Mouse (Mus musculus): ENCODE results near the gene Nemf.
"Not testable (repeated sequence)": the region's sequence is repeated elsewhere in the genome, so short reads cannot be mapped to it uniquely, and the experiment has no call there.

Gene Nemf

DNA sequence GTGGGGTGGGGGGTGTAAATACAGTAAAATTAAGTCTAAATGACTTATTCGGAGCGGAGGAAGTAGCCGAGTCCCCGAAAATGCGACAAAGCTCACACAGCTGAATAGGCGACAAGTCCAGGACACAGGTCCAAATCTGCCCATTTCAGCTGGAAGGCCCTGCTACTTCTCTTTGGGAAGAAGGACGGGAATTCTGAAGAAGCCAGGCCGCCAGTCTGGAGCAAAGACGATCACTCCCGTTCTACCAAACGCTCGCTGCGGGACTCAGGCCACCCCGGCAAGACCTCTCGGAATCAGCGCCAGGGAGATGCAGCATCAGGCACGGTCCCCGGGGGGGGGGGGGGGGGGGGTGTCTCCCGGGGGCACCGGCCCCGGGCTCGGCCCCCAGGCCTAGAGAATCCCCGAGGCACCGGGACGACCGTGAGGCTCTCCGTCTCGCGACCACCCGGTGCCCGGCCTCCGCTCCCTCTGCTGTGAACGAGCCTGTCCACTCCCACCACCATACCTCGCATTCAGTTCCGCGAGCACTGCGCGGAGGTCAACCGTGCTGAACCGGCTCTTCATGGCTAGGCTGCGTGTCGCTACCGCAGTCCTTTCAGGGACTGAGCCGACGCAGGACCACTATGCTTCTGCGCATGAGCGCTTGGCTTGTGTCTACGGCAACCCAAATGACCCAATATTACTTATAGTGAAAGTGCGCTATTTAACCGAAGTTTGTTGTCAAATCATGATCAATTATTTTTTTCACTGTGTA lies at the start of gene Nemf:
Gene Nemf (minus strand): TSS at position 620 of the 754 bp plus-strand sequence.
- peak; percentile 92 for DNase-seq (ENCODE audit: low read depth, low spot score)

DNA sequence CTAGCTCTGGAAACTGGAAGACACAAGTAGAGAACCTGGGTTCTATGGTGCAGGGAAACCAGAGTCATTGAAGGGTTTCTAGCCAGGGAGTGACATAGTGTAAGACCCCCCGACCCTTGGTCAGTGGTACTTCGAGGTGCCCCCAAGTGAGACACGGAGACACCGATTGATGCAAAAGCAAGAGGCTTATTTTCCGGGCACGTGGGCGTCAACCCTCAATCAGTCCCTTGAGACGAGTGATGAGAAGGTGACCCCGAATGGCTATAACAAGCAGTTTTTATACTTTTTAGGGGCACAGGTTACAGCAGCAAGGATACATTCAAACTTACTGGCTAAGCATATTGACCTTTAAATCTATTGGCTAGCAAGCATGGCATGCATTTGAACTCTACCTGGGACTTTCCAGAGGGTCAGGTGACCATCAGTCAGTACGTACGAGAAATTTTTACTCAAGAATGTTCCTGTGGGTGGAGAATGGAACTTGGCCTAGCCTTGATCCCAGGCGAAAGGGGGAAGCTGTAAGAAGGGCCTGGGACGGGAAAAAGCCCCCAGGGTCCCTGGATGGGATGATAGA lies 45.7 kb upstream of the Nemf start:
- no peak for DNase-seq (ENCODE audit: low read depth, low spot score)

DNA sequence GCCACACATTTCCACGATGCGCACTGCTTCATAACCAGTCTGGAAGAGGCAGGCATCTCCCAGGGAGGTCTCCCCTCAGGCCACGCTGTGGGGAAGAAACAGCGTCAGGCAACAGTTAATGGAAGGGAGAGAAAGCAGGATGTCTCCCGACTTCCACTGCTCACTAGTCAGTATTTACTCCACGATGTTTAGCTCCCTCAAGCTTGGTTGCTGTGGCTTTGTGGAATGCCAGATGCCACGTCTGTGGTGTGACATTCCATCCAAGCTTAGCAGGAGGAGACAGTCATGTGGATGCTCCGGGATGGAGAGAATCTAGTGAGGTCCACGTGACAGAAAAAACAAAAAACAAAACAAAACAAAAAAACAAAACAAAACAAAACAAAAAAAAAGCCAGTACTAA lies 45.1 kb upstream of the Nemf start:
- DNase-seq (ENCODE audit: low read depth, low spot score): no peak

DNA sequence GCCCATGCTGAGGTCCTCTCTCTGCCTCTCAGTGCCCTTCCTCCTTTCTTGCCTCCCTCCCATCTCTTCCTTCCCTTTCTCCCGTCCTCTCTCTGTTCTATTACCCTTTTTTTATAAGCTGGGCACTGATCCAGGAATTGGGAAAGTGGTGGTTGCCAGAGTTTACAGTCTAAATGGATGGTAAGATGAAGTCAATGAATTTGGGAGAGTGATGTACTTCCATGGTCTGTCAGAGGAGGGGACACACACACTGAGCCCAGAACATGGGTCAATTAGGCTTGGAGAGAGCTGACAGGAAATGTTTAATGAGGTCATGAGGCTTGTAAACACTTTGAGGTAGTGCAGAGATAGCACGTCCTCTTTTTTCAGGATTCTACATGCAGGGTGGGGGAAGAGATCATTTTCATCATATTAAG lies 43.9 kb upstream of the Nemf start:
- no peak for DNase-seq (ENCODE audit: low read depth, low spot score)

DNA sequence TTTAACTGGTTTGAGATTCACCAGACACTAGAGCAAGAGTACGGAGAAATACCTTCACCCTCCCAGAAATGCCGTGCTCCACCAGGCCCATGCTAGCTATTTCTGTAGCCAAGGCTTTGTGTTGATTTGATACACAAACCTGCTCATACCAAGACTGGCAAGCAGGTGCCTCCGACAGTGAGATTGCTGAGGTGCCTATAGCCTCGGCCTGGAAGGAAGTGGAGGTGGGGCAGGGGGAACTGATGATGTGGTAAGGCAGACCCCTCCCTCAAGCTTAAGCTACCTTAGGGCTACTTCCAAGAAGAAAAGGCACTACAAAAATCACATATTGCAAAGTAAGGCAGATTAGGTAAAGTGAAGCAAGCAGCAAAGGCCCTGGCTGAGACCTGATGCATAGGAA lies 43.4 kb upstream of the Nemf start:
- DNase-seq (ENCODE audit: low read depth, low spot score): no peak

DNA sequence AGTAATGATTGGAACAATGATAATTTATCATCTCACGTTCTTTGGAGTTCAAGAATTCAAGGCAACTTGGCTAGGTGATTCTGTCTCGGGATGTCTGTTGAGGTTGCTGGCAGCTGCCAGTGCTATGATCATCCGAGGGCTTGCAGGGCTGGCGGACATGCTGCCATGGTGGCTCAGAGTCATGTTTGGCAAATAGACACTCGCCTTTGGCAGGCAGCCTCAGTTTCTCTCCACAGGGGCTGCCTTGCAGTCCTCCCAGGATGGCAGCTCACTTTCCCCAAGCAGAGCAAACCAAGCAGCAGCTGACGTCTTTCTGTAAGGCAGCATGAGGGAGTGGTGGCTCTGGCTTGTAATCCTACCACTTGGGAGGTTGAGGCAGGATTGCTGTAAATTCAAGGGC lies 37.5 kb upstream of the Nemf start:
- DNase-seq (ENCODE audit: low read depth, low spot score): no peak

DNA sequence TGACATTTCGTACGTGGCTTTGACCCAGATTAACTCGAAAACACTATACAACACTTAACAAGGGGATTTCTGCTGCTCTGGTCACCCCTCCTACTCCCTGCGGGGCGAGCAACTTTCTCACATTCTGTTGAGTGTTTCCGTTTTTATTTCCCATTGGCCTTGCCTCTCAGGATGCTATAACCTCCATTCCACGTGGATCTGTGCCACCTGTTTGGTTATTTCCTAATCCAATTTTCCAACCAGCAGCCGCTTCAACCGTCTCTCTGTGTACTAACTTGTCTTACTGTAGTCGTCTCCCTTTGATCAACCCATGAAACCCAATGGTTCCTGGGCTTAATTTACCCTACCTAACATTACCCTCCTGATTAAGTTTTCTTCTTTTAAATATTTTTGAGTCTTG lies 36.1 kb upstream of the Nemf start:
- no peak for DNase-seq (ENCODE audit: low read depth, low spot score)

DNA sequence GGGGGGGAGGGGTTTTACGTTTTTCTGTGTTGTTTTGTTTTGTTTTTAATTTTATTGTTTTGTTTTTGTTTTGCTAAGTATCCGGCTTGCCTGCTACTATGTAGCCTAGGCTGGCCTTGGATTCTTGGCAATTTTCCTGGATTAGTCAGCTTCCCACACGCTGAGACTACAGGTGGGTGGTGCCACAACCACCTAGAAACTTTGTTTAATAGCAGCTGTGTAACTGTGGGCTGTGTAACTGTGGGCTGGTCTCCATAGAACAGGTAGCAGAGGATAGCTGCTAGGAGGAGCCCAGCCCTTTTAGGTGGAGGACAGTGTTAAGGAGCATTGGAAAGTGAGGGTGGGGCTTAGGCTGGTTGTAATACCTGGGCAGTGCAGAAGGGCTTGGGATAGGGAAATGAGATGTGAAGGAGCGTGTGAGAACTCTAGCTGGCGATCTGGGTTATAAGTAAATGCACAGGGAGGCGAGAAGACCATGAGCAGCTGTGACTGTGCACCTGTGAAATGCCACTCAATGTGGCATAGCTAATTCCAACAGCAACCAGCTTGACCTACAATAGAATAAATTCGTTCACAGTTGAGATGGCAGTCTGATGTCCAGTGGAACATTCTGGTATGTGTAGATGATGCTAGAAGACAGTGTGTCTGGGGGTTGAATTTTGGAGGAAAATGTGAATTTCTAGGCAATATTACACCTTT lies 33.2 kb upstream of the Nemf start:
- DNase-seq (ENCODE audit: low read depth, low spot score): no peak

DNA sequence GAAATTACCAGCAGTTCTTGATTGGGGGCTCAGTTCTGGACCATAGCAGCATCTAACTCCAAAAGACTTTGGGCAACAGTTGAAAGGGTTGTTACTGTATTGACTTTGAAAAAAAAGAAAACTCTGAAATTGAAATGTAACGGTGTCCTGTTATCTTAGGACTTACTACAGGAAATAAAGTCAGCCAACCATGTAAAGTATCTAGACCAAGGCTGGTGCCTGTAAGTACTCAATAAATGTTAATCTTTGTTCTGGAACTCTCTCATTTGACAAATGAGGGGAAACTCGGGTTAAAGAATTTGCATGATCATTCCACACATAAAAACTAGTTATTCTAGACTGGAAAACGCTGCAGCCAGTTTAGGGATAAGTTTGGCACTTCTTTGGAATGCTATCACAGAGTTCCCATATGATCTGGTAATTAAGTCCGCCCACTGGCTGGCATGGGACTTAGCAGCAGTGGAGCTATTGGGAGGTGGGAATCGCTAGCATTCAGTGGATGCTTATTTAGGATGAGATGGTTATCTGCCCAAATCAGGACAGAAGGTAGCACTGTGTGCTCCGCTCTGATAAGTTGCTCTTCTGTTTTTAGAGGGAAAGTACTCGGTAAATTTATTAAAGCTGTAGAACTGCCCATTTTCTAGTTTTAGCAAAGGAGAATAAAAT lies 32.4 kb upstream of the Nemf start:
- no peak for DNase-seq (ENCODE audit: low read depth, low spot score)

DNA sequence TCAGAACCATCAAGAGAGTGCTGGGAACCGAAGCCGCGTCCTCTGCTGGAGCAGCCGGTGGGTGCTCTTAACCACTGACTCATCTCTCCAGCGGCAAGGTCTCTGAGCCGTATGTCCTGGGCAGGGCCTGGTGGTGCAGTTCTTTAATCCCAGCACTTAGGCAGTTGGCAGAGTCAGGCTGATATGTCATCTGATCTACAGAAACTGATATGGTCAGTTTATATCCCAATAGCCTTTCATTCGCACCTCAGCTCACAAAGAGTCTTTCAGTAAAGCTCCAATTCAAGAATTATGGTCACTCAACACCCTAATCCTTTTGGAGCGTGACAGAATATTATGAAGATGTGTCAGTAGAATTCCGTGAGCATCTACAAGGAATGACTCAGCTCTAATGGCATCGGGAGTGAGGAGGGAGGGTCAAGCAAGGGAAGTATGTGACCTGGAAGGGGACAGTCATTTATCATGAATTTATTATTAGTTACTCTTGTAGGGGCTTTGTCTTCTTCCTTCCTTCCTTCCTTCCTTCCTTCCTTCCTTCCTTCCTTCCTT lies 31.4 kb upstream of the Nemf start:
- DNase-seq (ENCODE audit: low read depth, low spot score): no peak

DNA sequence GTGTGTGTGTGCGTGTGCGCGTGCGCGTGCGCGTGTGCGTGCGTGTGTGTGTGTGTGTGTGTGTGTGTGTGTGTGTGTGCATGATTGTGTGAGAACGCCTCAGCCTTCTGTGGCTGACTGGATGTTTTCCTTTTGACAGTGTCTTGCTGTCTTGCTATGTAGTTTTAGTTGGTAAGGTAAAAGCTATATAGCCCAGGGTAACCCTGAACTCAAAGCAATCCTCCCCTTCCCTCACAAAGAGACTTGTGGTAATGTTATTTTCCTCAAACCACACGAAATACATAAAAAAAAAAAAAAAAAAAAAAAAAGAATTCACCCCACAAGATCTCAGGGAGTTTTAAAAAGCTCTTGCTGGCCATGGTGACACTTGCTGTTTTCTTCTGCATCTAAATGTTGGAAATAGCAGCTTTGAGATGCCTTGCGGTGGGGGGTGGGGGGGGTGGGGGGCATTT lies 29.3 kb upstream of the Nemf start:
- DNase-seq (ENCODE audit: low read depth, low spot score): not testable (repeated sequence)

DNA sequence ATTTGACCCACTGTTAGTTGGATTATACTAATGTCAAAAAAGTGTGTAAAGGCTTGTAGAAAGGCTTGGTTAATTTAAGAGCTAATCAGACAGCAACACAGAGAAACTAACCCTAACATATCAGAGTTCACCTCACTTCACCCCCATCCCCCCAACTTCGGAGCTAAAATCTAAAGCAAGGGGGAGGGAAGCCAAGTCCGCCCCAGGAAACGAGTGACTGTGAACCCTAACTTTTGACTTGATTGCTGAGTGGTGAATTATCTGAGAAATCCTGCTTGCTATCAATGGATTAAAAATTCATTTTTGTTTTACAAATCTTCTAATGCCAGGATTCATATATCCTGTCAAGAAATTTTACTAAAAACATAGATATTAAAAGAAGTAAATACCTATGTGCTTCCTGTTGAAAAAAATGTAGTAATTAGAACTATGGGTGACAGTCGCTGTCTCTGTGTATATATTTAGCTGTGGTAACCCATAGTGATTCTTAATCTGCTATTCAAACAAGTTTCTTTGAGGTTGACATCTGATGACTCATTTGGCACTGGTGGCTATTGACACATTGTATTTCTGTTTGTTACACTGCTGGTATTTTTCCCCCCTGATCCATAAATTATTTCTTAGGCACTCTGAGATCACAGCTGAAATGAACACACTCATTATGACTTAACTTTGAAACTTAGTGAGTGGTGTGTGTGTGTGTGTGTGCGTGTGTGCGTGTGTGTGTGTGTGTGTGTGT lies 28.7 kb upstream of the Nemf start:
- DNase-seq (ENCODE audit: low read depth, low spot score): peak; percentile 58

DNA sequence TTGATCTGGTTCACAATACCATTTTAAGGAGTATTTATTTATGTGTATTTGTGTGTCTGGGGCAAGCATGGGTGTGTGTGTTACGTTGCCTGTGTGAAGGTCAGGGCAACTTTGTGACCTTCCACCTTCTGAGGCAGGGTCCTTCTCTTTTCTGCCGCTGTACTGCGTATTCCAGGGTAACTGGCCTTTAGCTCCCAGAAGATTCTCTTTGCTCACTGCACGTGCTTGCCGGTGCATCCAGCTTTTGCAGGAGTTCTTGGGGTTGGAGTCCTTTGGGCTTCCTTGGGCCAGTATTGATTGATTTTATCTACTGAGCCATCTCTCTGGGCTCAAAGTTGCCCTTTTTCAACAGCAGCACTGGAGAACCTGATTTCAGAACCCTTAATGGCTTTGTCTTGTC lies 27.6 kb upstream of the Nemf start:
- no peak for DNase-seq (ENCODE audit: low read depth, low spot score)

DNA sequence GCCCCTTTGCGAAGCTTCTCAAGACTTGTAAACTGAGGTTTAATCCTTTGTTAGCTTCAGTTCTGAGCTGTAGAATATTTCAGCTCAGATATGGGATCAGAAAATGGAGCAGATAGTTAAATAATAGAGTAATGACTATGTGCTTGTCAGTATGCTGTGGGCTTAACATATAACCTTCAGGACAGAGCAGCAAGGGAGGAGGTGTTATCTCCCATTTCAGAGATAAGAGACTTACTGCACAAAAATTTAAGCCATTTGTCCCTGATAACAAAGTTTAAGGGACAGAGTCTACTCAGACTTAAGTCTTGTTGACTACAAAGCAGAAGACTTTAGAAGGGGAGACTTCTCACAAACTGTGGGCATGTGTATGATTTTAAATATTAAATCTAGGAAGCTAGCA lies 25.9 kb upstream of the Nemf start:
- DNase-seq (ENCODE audit: low read depth, low spot score): no peak

DNA sequence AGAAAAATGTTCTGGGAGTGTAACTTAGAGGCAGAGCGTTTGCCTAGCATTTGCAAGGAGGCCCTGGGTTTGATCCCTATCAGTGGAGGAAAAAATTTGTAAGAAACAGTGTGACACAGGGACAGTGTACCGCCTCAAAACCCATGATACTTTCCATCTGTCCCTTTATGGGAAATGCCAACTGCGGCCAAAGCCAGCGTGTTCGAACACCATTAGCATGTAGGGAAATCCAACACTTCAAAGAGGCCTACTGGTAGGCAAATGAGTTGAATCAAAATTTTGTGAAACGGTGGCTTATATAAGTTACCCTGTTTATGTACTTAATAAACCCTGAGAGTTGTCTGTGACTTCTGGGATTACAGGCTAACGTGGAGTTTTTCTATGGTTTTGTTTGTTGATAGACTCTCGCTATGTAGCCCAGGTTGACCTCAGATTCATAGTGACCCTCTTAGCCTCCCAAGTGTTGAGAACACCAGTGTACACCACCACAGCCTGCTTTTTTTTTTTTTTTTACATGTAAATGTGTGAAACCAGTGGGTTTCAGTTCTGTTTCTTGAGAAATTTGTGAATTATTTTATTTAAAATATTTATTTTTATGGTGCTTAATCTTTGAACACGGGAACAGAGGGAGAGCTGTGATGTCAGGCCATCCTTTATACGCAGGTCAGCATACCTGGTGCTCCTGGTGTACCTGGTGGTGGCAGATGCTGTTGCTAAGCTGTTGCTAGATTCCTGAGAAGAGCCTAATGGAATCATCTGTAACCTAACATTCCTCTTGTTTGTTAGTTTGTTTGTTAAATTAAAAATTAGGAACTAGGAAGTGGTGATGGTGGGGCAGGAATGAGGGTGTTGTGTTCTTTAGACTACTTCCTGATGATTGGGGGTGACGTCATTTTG lies 21.8 kb upstream of the Nemf start:
- peak; percentile 34 for DNase-seq (ENCODE audit: low read depth, low spot score)

DNA sequence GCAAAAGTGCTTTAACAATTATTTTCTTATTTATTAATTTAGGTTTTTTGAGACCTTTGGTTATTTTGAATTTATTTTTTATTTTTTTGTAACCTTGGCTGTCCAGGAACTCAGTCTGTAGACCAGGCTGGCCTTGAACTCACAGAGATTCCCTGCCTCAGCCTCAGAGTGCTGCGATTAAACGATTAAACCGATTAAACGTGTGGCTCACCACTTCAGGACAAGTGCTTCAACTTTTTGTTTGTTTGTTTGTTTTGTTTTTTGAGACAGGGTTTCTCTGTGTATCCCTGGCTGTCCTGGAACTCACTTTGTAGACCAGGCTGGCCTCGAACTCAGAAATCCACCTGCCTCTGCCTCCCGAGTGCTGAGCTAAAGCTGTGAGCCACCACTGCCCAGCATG lies 20.7 kb upstream of the Nemf start:
- not testable (repeated sequence) for DNase-seq (ENCODE audit: low read depth, low spot score)

DNA sequence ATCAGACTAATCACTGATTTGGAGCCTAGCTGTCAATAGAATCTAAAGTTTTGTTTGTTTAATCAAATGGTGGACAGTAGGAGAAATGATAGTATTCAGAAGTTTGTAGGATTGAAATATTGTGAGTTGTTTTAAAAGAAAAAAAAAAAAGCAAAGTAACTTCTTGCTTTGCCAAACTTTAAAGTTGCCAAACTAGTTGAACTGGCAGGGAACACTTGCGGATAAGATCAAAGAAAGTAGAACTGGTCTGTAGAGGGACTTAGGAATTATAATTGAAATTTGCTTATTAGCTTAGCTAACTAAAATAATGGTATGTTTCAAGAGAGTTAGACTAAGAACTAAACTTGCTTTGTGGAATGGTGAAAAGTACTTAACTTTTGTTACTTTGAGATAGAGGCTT lies 20.2 kb upstream of the Nemf start:
- no peak for DNase-seq (ENCODE audit: low read depth, low spot score)

DNA sequence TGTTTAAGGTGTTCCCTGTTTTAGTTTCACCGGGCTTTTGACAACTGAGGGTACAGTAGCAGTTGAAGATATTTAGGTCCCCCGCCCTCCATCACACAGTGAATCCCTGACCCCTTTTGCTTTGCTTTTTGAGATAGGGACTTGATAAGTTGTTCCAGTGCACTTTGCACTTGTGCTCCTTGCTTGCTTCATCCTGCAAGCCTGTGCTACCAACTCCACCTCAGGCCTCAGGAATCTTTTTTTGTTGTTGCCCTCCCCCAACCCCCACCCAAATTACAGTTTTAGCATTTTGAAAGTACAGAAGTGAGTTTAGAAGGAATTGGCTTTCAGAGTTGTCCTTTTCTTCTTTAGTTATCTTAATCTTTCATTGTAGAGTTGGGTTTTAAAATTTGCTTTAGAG lies 19.2 kb upstream of the Nemf start:
- no peak for DNase-seq (ENCODE audit: low read depth, low spot score)

DNA sequence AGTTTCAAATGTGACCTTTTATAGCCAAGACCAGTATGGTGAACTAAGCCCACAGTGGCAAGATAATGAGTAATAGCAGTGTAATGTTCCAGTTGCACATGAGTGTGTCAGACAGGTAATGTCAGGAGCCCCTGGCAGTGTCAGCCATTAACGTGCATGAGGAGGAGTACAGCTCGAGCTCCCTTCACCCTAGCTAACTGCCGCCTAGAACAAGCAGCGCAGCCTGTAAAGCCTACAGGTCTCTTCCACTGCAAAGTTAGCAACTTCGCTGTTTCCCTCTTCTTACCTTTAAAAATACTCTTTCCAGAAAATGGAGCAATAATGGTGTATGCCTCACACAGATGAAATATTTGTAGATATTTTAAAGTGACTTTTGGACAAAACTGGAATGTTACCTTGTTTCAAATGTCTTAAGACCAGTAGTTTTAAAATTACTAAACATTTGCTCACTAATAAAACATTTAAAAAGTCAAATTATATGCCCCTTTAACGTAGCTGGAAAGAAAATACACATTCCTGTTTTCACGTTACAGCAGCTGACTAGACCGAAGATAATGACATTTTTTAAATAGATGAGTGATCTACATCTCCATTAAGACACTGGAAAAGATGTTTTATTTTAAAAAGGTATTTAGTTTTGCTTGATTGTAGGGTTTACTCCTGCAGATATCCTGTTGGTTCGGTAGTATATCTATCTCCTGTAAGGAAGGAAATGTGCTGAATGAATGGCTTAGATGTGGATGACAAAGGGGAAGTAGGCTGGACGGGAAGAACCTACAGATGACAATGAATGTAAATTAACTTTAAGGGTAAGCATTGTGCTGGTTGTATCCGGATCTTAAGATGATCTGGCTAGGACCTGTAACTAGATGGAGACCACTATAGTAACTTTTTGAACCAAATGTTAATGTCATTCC lies 17.1 kb upstream of the Nemf start:
- DNase-seq (ENCODE audit: low read depth, low spot score): peak; percentile 56

Data from A20 (cell line).